Mouse (Mus musculus): Measurements from ENCODE around the gene Fpgt.
A peak's percentile ranks its signal among the peaks of the same experiment; 100 is the strongest.

Fpgt gene

GRCm38 (mm10) chr3:155093116-155093956 is at the start of gene Fpgt, which contains the start of gene Lrriq3:
Gene Fpgt, minus strand, starts transcription at chr3:155093403.
Gene Lrriq3, plus strand, starts transcription at chr3:155093434.
- peak; percentile 80 to 83 for DNase-seq (ENCODE audit: low spot score in 2 of 2)

- DNase-seq (ENCODE audit: low spot score in 2 of 2), result no peak
Observed at GRCm38 (mm10) chr3:155141047-155141446, 47.8 kb upstream of the Fpgt start.

GRCm38 (mm10) chr3:155137737-155138136 is 44.5 kb upstream of the Fpgt start:
- DNase-seq (ENCODE audit: low spot score in 2 of 2), result no peak

- no peak for DNase-seq (ENCODE audit: low spot score in 2 of 2)
Observed at GRCm38 (mm10) chr3:155105957-155106356, 12.8 kb upstream of the Fpgt start.

- no peak for DNase-seq (ENCODE audit: low spot score in 2 of 2)
Observed at GRCm38 (mm10) chr3:155099266-155099665, 6.1 kb upstream of the Fpgt start.

- DNase-seq (ENCODE audit: low spot score in 2 of 2), result no peak
Observed at GRCm38 (mm10) chr3:155092081-155092480, 1.1 kb downstream of the Fpgt start.

- no peak for DNase-seq (ENCODE audit: low spot score in 2 of 2)
Observed at GRCm38 (mm10) chr3:155077908-155078307, 15.3 kb downstream of the Fpgt start.

- DNase-seq (ENCODE audit: low spot score in 2 of 2), result no peak
Observed at GRCm38 (mm10) chr3:155059449-155059822, 33.8 kb downstream of the Fpgt start.

- no peak for DNase-seq (ENCODE audit: low spot score in 2 of 2)
Observed at GRCm38 (mm10) chr3:155058800-155059448, 34.3 kb downstream of the Fpgt start.

GRCm38 (mm10) chr3:155057566-155057965 is 35.6 kb downstream of the Fpgt start:
- no peak for DNase-seq (ENCODE audit: low spot score in 2 of 2)

GRCm38 (mm10) chr3:155056606-155057005 is 36.6 kb downstream of the Fpgt start:
- no peak for DNase-seq (ENCODE audit: low spot score in 2 of 2)

- no peak for DNase-seq (ENCODE audit: low spot score in 2 of 2)
Observed at GRCm38 (mm10) chr3:155055231-155055916, 37.8 kb downstream of the Fpgt start, which contains the start of gene Tnni3k. Gene Tnni3k, minus strand, starts transcription at chr3:155055407.

- no peak for DNase-seq (ENCODE audit: low spot score in 2 of 2)
Observed at GRCm38 (mm10) chr3:155053189-155053588, 40.0 kb downstream of the Fpgt start.

GRCm38 (mm10) chr3:155052021-155052420 is 41.2 kb downstream of the Fpgt start:
- no peak for DNase-seq (ENCODE audit: low spot score in 2 of 2)

GRCm38 (mm10) chr3:155039012-155039836 is 54.0 kb downstream of the Fpgt start:
- DNase-seq (ENCODE audit: low spot score in 2 of 2), result no peak

Data from urinary bladder, postnatal 36 days (tissue).